ENCODE assay signal across 8 mouse cellular contexts in the genomic region with DNA sequence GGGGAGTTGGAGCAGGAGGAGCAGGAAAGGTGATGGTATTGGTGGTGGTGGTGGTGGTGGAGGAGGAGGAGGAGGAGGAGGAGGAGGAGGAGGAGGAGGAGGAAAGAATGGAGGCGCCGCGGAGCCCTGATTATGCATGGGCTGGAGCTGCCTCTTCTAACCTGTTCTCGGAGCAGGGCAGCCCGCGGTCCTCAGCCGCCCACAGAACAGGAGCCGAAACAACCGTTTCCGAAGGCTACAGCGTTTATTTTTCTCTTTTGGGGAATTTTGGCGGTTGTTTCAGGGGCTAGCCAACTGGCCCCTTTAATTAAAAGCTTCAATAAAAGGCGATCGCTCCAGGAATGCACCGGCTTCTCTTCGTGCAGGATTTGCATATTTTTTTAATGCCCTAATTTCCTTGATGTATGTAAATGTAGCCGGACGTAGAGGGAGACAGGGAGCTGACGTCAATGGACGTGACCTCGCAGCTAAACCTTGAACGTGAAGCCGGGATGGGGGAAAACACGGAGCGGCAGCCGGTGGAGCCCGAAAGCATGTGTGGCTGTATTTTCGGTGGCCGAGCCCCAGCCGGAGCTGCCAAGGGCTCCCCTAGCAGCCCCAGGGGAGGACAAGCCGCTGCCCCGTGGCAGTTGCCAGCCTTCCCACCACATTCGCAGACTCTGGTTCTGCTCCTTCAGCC.
DNase-seq lines count a peak whose midpoint lies in the region; ATAC-seq and TF ChIP-seq lines count a peak whose summit lies in the region.

No protein-coding gene starts in this region.

- peak overlapping the region; percentile 92 for H3K4me2 ChIP-seq in embryonic facial prominence, embryonic 13.5 days

- no peak for ATAC-seq in embryonic facial prominence, embryonic 13.5 days (ENCODE audit: insufficient number of reproducible peaks, insufficient read depth, low FRiP score, low TSS enrichment, low read depth)
- ATAC-seq in inflammation-experienced regulatory T-cells, adult 6 months: peak; percentile 19

- WGBS in embryonic facial prominence, embryonic 13.5 days: under 1% methylated on average over 33 of the region's 33 CpGs
- WGBS in olfactory bulb, adult 2 months: under 1% methylated on average over 33 of the region's 33 CpGs

- H3K36me3 ChIP-seq in embryonic facial prominence, embryonic 13.5 days: no peaks in the 10 kb centered on the region

- DNase-seq in adrenal gland, adult 18-20 months (ENCODE audit: low spot score in 2 of 2): peak; percentile 26 to 27
- no peak for DNase-seq in adrenal gland, postnatal 25 days
- DNase-seq in adrenal gland, adult 8-10 months: peak; percentile 34
- DNase-seq in left cerebral cortex, postnatal 25 days (ENCODE audit: low spot score in 2 of 2): peak; percentile 85 to 91
- no peak for DNase-seq in gastrocnemius, postnatal 4 days (ENCODE audit: low spot score in 2 of 2)

- H3K27me3 ChIP-seq in embryonic facial prominence, embryonic 13.5 days: peaks cover 94% of the 10 kb centered on the region

- peak overlapping the region; percentile 64 for H3K4me3 ChIP-seq in embryonic facial prominence, embryonic 13.5 days
- H3K4me3 ChIP-seq in olfactory bulb, adult 2 months (ENCODE audit: insufficient read depth, low read depth, low read length): peak overlapping the region; percentile 84

- peak; percentile 45; the same call in 1 of the 2 replicates for TF ChIP-seq POLR2A in olfactory bulb, adult 2 months (IDR thresholded peaks at IDR 0.05; ENCODE audit: insufficient read depth, low read depth, low read length)

- TF ChIP-seq CTCF in olfactory bulb, adult 2 months (IDR thresholded peaks at IDR 0.05; ENCODE audit: insufficient read depth, low read depth, low read length): no peak

- H3K9me3 ChIP-seq in embryonic facial prominence, embryonic 13.5 days: no peaks in the 10 kb centered on the region

- H3K4me1 ChIP-seq in embryonic facial prominence, embryonic 13.5 days: peaks cover 14% of the 10 kb centered on the region; the same call in 1 of the 2 replicates
- H3K4me1 ChIP-seq in olfactory bulb, adult 2 months (ENCODE audit: control insufficient read depth, insufficient read depth, low read length): no peaks in the 10 kb centered on the region

- peak overlapping the region; percentile 44; the same call in 1 of the 2 replicates for H3K27ac ChIP-seq in embryonic facial prominence, embryonic 13.5 days
- H3K27ac ChIP-seq in olfactory bulb, adult 2 months (ENCODE audit: insufficient read depth, low read depth, low read length): peak overlapping the region; percentile 99

- no peak overlapping the region for H3K9ac ChIP-seq in embryonic facial prominence, embryonic 13.5 days

- intact Hi-C loops in left cerebral cortex, postnatal 25 days (cut with DNase I): loop anchor here (2.0 to 10.0 kb wide), 3 partner anchors 202 to 1175 kb away; no protein-coding TSS in a partner anchor

Comparison
In these comparisons a context has a peak if more than half of its experiments do, and no peak if none do; other contexts are left out.
1. DNase-seq: peak in adrenal gland, adult 18-20 months (2 of 2), adrenal gland, adult 8-10 months (single experiment) and left cerebral cortex, postnatal 25 days (2 of 2); none in adrenal gland, postnatal 25 days (single experiment) and gastrocnemius, postnatal 4 days (0 of 2).